Mouse (Mus musculus) cerebellum, adult 9-10 months (tissue): ENCODE results near the gene Tapt1.

ENCODE experiments used
- DNase-seq: peaks from one replicate; pipeline ENCODE4 v3.0.0; 2022

The Tapt1 gene

DNA sequence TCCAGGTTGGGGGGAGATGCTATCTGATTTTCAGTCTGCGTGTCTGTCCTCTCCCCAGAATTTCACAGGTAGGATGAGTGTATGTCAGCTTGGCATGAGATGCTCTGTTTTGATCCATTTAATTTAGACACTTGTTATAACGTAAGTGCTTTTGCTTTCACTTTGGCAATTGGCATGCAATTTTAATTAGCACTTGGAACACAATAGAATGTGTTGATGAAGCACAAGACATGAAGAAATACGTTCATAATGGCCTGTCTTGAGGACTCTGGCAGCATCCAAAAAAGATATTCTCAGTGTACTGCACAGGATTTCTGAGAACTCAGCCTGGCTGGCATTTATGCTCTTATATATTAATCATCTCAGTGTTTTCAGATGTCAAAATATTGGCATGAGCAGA is 7.5 kb upstream of the Tapt1 start:
- no peak for DNase-seq

DNA sequence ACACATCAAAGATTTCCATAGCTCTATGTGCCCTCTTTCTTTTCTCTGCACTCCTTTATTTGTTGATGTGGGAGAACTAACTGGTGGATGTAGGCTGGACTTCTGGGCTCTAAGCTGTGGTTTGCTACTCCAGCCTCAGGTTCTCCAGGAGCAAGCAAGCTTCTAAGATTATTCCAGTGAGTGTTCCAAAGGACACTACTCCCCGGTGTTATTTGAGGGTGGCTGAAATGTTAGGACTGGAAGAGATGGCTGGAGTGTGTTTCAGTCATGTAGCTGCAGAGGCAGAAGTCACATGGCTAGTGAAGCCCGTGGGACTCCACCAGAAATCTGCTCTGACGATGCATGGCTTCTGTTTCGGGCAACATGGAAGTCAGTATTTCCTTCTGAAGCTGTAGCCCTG is 2.3 kb upstream of the Tapt1 start:
- no peak for DNase-seq

DNA sequence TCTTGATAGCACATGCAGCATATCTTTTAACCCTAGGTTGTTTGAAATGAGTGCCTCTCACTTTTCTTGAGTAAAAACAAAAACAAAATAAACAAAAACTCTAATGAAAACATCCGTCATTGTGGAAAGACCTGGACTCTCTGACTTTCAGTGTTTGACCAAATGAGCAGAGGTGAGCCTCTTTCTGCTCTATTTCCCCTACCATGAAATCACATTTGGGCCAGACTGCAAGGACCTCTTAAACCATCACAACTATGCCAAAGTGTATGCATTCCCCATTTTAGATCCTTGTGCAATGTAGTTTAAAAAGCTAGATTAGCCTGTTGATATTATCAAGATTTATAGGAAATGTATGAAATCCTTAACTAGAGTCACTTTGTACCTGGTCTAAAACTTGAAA is 1.9 kb upstream of the Tapt1 start:
- no peak for DNase-seq

DNA sequence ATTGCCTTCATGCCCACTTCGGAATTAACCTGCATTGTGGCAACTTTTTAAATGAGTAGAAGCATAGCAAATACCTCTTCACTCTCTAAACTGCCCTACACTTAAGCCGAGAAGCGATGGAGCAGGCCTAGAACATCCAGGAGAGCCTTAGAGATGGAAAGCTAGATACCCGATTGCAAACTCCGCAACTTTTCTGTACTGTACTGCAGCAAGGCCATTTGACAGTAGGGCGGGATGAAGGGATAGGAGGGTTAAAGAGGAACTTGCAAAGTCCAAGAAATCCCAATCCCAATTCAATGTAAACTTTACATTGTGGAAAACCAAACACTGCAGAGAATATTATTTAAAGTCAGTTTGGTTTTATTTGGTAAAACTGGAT is 1.0 kb upstream of the Tapt1 start:
- no peak for DNase-seq

DNA sequence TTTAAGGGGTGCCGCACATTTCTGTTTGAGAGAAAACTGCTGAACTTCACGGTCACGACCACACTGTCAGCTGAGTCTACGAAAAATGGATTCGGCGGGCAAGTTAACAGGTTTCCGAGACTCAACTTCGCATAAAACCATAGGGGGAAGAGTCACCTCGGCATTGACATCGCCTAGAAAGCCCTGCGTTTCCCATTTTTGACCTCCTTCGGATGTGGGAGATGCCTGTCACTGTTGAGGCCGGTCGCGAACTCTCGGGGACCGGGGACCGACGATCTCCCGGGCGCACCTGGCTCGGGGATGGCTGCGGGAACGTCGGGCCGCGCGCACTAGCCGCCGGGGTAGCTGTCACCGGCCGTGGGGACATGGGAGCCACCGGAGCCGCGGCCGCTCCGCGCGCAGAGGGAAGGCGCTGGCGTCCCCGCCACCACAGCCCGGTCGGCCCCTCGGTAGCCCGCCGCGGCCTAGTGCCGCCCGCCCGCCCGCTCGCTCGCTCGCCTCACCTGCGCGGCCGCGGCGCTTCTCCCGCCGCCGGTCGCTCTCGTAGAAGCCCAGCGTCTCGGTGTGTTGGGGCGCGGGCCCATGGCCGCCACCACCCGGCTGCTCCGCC is 410 bp downstream of the Tapt1 start:
- DNase-seq, result peak; percentile 58

DNA sequence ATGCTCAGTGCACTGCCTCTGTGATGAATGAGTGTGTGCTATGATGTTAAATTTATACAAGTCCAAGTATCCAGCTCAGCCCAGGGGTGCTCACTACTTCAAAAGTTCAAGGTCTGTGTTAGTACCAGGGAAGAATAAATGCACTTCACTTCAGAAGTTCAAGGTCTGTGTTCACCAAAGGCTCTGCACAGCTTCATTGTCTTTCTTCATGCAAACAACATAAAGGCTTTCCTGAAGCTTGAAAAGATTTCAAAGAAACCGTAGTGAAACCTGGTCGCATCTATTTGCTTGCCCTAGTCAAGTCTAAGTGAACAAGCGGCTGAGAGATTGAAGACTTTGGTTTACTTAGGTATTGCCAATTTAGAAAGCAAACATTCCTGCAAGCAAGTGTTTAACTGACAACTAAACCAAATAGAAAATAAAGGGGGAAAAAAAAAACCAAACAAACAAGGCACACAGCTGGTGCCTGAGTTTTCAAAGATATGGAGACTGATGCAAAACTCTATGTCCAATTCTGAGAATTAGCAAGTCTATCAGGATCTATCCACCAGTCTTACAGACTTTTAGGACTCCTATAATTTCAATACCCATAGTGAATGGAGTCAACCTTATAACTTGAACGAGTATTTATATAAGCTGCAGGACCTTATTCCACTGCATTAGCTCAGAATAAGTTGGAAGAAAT is 1.4 kb downstream of the Tapt1 start:
- peak; percentile 32 for DNase-seq

DNA sequence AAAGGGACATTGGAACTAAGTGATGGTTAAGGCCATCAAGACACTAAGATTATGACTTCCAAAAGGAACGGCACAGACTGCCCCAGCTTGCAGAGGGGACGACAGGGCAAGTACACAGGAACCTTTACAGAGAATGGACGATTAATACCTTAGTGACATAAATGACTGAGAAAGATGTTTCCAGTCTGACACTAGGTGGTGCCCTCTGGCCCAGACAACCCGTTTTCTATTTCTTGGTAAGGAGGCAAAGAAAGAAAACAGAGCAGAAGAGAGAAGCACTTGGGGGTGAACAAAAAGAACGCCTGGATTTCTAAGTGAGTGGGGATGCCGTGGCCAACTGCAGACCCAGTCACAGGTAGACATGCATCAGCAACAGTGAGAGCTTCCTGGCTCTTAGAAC is 2.2 kb downstream of the Tapt1 start:
- DNase-seq, result peak; percentile 72

DNA sequence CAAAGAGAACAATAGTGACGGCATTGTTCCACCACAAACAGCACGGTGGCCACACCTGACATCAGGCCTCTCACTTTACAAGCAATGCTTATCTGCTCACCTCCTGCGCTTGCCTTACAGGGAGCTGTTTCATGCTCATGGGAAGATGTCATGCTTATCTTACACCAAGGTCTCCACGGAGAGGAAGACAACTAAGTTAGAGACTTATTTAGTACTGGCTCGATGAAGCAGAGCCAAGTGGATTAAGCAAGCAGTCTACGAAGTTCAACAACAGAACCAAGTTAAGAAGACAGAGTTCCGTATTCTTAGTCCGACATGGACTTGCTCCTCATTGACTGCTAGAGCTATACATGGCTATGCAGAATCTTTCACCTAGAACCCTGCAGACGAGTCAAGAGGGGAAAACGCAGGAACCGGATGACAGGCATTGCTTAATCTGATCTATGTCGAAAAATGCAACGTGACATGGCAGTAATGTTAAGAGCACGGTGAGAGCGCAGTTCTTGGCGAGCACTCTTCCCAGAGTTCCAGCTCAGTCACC is 3.0 kb downstream of the Tapt1 start:
- no peak for DNase-seq

DNA sequence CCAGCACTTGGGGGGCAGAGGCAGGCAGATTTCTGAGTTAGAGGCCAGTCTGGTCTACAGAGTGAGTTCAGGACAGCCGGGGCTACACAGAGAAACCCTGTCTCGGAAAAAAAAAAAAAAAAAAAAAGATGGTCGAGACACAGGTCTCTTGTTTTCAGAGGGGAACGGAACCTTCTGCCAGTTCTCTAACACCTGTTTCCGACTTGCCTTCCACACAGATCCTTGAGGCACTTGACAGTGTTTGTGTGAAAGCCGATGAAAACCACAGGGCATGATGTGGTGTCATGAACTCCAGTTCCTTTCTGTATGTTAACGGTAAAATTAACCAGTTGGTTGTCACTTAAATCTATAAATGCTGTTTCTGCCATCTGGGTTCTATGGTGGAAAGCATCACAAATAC is 6.0 kb downstream of the Tapt1 start:
- no peak for DNase-seq

DNA sequence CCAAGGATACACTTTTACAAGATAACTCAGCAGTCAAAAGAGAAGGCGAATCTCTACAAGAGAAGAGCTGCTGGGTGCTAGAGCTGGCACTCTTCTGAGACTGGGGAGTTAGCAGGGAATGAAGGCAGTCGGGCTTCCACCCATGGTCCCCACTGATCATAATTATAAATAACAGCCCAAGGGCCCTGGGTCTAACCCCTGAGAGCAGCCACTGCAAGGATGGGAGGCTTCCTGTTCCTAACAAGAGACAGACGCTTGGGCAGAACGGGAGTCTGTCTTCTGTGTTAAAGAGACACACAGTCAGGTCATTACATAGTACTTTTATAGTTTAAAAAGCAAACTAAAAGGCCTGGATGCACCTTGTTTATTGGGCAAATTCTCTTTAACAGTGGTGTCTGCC is 6.6 kb downstream of the Tapt1 start:
- no peak for DNase-seq

DNA sequence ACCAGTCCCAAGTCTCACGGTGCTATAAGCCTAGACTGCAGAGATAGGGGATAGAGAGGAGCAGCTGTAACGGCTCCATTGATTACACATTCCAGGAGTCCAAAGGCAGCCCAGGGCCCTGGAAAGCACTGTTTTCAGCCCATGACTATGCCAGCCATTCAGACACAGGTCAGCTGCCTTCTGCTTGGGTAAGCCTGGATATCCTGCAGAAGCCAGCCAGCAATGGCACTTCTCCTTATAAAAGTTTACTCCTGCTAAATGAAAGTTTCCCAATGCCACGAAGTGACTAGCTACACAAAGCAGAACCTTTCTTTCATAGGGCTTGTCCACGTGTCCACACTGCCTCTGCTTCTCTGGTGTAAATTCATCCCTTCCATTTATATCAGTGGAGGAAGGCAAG is 7.9 kb downstream of the Tapt1 start:
- no peak for DNase-seq

DNA sequence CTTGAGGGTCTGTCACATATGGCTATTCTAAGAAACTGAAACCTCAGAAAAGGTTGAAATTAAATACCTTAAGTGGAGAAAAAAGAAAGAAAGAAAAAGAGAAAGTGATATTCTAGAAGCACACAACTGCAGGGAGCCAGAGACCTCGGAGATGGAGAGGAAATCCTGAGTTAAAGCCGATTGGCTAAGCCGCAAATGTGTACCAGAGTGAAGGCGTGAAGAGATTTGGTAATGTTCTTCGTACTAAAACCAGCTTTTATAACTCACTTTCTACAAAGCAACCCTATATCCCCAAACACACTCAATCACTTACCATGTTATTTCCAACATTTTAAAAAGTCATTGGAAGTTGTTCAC is 8.8 kb downstream of the Tapt1 start:
- no peak for DNase-seq

DNA sequence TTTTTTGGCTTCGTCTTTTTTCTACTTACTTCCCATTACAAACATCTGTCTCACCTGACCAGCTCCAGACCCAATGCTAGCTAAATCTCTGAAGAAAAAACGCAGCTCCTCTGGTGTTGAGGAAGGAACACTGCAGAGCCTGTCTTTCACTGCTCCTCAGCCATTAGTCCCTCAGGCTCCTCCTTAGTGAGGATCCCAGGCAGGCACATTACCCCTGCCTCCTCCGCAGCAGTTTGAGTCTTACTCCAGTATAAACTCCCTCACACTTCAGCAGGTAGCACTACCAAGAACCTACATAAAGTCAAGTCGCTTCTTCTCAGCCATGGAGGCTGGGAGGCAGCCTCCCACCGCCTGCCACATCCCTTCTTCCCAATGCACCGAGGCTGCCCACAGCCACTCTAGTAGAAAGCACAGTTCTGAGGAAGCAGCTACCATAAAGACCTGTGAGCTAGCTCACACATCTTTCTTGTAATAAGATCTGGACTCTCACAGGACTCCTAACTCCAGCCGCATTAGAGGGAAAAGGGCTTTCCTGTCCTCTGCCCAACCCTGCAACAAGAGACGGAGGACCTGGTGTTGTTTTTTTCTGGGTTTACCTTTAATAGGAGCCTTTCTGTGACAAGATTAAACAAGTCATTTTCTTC is 9.3 kb downstream of the Tapt1 start:
- no peak for DNase-seq

DNA sequence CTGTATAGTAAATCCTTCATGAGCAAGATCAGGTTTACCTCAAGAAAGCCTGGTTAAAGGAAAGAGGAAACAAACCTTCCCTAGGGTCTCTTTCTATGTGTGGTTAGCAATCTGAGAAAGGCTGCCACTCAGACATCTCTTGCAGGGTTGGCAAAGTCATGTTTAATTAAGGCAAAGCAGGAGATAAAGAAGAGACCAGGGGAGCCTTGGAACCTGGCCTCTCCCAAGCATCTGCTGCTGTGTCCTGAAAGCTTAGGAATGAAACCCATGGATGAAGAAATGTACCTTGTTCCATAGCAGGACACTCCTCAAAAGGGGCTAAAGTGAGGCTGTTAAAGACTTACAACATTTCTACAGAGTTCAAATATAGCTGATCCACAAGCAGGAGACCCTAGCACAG is 11.3 kb downstream of the Tapt1 start:
- DNase-seq, result peak; percentile 62

DNA sequence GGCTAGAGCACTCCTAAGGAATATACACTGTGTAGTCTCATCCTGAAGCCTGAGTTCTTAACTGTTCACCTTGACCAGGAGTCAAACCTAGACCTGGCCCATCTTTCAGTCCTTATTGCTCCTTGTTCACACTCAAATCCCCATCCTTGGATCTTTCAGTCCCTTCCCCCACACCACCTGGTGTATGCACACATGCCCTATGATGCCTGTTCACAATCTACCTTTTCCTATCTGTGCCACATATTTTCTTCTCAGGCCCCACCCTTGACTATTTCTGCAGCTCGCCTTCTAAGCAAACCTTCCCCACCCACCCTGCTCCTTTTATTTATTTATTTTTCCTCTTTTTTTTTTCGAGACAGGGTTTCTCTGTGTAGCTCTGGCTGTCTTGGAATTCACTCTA is 12.4 kb downstream of the Tapt1 start:
- peak; percentile 64 for DNase-seq

DNA sequence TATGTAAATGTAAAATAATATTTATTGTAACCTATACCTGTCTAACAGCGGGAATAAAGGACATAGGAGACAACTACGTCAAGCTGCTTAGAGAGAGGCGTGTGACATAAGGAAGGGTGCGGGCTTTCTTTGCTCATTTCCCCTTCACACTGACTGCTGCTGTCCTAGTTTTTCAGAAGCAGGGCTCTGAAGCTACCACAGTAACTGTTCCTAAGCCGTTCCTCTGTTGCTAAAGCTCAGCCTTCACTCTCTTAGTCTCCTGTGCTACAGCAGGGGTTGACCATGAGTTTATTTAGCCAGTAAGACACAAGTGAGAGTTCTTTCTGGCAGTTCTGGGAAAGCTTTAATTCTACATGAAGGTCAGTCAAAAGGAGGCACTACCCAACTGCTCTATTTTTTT is 13.0 kb downstream of the Tapt1 start:
- DNase-seq, result no peak

DNA sequence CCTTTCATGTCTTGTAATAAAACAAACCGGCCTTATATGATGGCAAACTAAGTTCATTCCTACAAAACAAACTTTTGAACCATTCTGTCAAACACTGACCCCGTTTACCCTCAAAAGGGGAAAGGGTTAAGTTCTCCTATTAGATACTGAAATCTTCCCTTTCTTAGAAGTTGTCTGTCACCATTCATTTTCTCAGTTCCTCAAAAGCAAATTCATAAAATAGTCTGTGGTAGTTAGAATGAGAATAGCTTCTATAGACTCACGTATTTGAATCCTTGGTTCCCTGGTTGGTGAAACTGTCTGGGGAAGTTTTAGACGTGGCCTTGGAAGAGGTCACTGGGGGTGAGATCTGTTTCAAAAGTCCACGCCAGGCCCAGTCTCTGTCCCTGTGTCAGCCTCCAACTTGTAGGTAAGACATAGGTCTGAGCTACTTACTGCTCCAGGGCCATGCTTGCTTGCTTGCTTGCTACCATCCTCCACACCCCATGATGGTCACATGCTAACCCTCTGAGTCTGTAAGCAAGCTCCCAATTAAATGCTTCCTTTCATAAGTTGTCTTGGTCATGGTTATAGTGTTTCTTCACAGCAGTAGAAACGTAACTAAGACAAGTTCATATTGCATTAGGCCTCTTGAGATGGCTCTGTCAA is 14.5 kb downstream of the Tapt1 start:
- no peak for DNase-seq

DNA sequence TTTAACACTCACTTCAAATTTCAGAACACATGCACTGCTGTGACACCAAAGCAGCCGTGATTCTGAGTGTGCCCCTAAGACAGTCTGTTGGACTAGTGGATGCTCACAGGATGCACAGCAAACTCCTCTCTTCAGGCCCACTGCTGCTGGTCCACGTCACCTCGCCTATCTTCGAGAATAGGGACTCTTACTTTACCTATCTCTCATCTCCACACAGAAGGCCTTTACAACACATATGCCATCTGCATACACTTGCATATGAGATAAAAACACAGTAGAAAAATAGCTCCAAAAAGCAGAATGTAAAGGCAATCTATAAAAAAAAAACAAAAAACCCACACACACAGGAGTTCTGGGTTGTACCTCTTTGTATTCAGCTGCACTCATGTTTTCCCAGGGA is 19.1 kb downstream of the Tapt1 start:
- DNase-seq, result no peak

DNA sequence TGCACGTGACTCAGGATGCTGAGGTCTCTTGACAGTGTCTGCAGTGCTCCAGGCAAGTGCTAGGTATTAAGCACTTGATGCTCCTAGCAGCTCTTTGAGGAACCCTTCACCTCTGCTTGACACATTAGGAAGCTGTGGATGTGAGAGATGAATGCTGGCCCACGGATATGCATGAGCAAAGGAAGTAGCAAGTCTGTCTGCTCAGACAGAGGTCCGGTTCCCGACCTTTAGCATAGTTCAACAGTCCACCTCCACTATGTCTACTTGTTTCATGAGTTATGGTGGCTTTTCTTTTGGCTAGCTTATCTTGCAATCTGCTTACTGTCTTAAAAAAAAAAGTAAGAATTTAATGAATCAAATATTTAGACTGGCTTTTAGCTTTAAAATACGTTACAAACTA is 19.8 kb downstream of the Tapt1 start:
- no peak for DNase-seq

DNA sequence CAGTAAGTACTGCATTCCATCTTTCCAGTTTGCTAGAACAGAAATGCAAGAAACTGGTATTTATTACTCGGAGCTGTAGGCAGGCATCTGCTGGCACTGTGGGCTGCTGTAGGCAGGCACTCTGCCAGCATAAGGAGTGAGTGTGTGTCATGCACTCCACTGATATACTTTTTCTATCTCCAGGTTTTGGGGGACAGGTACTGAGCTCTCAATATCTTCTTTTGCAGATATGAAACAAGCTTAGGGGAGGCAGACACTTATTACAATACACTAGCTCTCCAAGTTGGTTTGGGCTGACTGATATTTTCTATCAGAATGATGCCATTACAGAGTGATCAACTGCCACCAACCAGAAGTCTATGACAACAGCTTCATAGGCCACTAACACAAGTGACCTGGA is 23.0 kb downstream of the Tapt1 start:
- DNase-seq, result peak; percentile 70

DNA sequence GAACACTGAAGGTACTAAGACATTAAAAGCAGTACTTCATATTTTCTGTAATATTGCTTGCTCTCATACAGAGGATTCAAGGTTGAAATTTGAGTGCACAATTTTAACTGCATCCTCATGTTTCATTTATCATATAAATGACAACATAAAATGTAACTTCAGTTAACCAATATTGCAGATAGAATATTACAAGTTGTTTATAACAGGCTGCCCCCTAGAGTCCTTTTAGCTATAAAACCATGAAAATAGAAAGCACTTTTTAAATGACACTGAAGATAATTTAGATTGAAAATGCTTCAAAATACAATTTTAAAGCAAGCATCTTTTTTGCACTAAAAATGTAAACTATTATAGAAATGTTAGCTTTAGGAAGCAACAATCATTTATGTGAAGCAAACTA is 24.8 kb downstream of the Tapt1 start:
- DNase-seq, result no peak

DNA sequence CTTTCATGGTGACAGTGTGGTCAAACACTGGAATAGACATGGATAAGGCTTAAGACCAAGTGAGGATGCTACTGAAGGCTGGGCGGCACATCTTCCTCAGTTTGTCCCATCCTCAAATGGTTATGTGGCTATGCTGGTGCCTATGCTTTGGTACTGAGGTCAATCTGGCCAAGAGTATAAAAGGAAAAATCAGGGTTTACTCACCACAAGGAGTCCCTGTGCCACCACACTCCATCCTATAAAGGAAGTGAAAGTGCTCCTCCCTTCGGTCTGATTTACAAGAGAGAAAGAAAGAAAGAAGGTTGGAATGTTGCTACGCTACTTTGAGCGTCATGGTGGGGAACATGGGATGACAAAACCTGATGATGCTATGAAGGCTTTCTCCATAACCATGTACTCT is 27.3 kb downstream of the Tapt1 start:
- no peak for DNase-seq

DNA sequence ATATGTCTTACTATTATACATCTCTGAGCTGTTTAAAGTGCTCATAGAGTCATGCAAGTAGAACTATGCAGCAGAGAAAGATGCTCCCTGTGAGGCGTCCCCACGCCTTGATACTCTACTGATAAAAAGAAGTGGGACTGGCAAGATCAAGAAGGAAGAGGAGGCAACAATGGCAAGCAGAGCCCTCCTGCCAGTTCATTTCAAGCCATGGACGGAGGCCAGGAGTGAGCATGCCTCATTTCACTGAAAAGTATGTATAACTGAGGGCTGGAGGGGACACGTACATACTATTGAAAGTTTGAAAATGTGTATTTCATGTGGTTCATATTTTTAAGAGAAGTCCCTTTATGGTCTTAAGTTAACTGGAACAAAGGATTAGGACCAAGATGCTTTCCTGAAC is 28.0 kb downstream of the Tapt1 start:
- DNase-seq, result no peak

DNA sequence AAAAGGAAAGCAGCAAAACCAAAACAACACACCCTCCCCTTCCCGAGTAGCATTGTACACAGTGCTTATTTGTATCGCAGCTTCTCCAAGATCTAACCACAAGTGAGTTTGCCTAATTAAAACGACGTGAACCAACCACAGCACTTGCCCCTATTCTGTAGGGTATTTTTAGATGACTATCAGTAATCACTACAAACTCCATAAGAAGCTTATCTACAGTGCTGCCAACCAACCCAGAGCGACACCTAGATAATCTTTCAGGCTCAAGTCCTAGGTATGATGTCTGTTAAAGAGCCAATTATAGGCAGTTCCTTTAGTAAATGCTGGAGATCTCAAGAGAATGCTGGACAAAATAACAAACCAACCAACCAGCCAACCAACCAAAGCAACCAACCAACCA is 28.6 kb downstream of the Tapt1 start:
- DNase-seq, result no peak
